Mouse (Mus musculus) neural tube, embryonic 15.5 days (tissue): ENCODE data around the gene Eef2kmt. TPM values are rescaled to one million over a fixed set of nuclear protein-coding genes. Genes with fewer than 3 reads are reported as not detected.

Experiments used
- ATAC-seq: fragments of 200-750 bp; cut with Nextera tagmentation; 2 replicates; pipeline ENCODE4 v1.8.0; 2017; ENCODE audit warnings: mild to moderate bottlenecking, moderate TSS enrichment, moderate library complexity; ENCODE audit not compliant: low FRiP score
- H3K27ac ChIP-seq: fragments of 300-500 bp; sonication (generic); replicated peaks from 2 replicates; pipeline ENCODE4 v1.5.1; 2015; ENCODE audit warnings: mild to moderate bottlenecking, inconsistent platforms
- H3K27me3 ChIP-seq: fragments of 300-500 bp; sonication (generic); replicated peaks from 2 replicates; pipeline ENCODE4 v1.6.1; 2015; ENCODE audit warnings: inconsistent platforms
- H3K36me3 ChIP-seq: fragments of 300-500 bp; sonication (generic); 2 replicates; pipeline ENCODE4 v1.6.1; 2015; ENCODE audit warnings: inconsistent platforms
- H3K4me1 ChIP-seq: fragments of 300-500 bp; sonication (generic); 2 replicates; pipeline ENCODE4 v1.6.1; 2015; ENCODE audit warnings: inconsistent platforms
- H3K4me2 ChIP-seq: fragments of 300-500 bp; sonication (generic); 2 replicates; pipeline ENCODE4 v1.6.1; 2015; ENCODE audit warnings: inconsistent platforms, mild to moderate bottlenecking, moderate library complexity
- H3K4me3 ChIP-seq: fragments of 300-500 bp; sonication (generic); replicated peaks from 2 replicates; pipeline ENCODE4 v1.5.1; 2015; ENCODE audit warnings: mild to moderate bottlenecking, inconsistent platforms
- H3K9ac ChIP-seq: fragments of 300-500 bp; sonication (generic); replicated peaks from 2 replicates; pipeline ENCODE4 v1.6.1; 2015; ENCODE audit warnings: mild to moderate bottlenecking, inconsistent platforms
- H3K9me3 ChIP-seq: fragments of 300-500 bp; sonication (generic); replicated peaks from 2 replicates; pipeline ENCODE4 v1.6.1; 2016; ENCODE audit warnings: inconsistent platforms
- WGBS: fragments of 180-500 bp; shearing (Covaris S2); methylation state at CpG from one replicate; pipeline ENCODE4 v1.1.7; 2015; ENCODE audit warnings: mixed read lengths; 5-methylcytosine and 5-hydroxymethylcytosine counted together
- polyA plus RNA-seq: library from polyadenylated mRNA; unstranded; fragments of >200 nt; fragmentation: Nextera tagmentation; extraction: Ambion mirVana; gene quantifications from 2 replicates; pipeline ENCODE4 v1.2.1, GENCODE M21; 2015

Gene Eef2kmt
- 6.7 and 13.1 TPM in 2 replicates for polyA plus RNA-seq

GRCm38 (mm10) chr16:5255779-5256496 lies at the start of gene Eef2kmt:
Gene Eef2kmt, minus strand, starts transcription at chr16:5255983.
- WGBS: 1% methylated on average over 54 of the region's 57 CpGs
- Histone ChIP-seq H3K4me2 (peak within 1 kb of the TSS; percentile 91), H3K27ac (peak within 1 kb of the TSS; percentile 65), H3K36me3 (no peaks in the 10 kb centered on the region), H3K9ac (peak within 1 kb of the TSS; percentile 62), H3K4me1 (peaks cover 25% of the 10 kb centered on the region), H3K27me3 (no peaks in the 10 kb centered on the region), H3K4me3 (peak within 1 kb of the TSS; percentile 59), H3K9me3 (no peaks in the 10 kb centered on the region)
- ATAC-seq: peak; percentile 97

- WGBS: 81% methylated on average over 5 of the region's 5 CpGs
- Histone ChIP-seq H3K9ac (no peak overlapping the region), H3K27me3 (no peaks in the 10 kb centered on the region), H3K27ac (no peak overlapping the region), H3K4me2 (no peak overlapping the region), H3K9me3 (no peaks in the 10 kb centered on the region), H3K36me3 (no peaks in the 10 kb centered on the region), H3K4me3 (no peak overlapping the region), H3K4me1 (no peaks in the 10 kb centered on the region)
- ATAC-seq: no peak
Observed at GRCm38 (mm10) chr16:5295238-5295637, 39.5 kb upstream of the Eef2kmt start.

- Histone ChIP-seq H3K27ac (no peak overlapping the region), H3K27me3 (no peaks in the 10 kb centered on the region), H3K4me3 (no peak overlapping the region), H3K4me1 (no peaks in the 10 kb centered on the region), H3K9me3 (no peaks in the 10 kb centered on the region), H3K9ac (no peak overlapping the region), H3K4me2 (no peak overlapping the region), H3K36me3 (no peaks in the 10 kb centered on the region)
- 49% methylated on average over 3 of the region's 3 CpGs for WGBS
- ATAC-seq: no peak
Observed at GRCm38 (mm10) chr16:5285376-5285775, 29.6 kb upstream of the Eef2kmt start.

DNA sequence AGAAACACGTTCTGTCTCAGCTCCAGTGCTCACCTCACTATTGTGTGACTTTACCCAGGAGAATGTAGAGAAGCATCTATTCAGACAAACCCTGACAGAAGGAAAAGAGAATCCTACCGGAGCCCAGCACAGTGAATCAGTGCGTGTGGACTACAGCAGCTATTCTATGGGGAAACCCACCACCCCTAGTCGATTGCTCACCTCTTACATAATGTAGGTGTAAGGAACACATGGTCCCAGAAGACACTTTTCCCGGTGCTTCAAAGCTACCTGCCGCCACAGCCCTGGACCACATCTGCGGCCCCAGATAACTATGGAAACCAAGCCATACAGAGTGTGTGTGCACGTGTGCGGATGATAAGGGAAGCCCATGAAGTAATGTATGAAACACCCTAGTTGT lies 26.9 kb upstream of the Eef2kmt start:
- H3K27me3 ChIP-seq: no peaks in the 10 kb centered on the region
- 91% methylated on average over 9 of the region's 9 CpGs for WGBS
- no peak overlapping the region for H3K4me3 ChIP-seq
- H3K4me1 ChIP-seq: no peaks in the 10 kb centered on the region
- ATAC-seq: no peak
- no peak overlapping the region for H3K27ac ChIP-seq
- H3K36me3 ChIP-seq: no peaks in the 10 kb centered on the region
- H3K9ac ChIP-seq: no peak overlapping the region
- H3K9me3 ChIP-seq: no peaks in the 10 kb centered on the region
- H3K4me2 ChIP-seq: no peak overlapping the region

DNA sequence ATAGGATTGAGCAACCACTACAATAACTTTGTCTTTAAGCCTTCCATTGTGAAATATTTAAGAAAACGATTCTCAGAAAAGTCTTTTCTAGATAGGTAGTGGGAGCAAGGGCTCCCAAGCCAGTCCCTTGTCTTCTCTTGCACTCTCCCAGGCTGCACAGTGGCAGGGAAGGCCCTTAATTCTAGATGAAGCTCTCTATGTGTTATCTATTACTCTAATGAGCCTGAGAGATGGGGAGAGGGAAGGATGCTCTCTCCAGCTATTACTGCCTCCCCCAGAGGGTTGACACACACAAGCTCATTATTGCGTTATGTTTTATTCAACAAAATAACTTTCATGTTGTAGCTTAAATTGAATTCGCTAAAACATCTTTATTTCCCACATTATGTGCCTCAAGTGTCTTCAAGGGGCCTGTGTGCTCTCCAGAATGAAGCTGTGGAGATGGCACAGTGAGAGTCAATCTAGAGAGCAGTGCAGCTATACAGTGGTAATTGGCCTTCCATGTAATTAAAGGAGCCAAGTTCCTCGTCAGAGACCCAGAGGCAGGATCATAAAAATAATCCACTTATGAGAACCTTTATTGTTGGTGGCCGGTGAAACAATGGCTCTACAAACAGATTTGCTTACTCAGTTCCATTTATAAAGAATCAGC lies 23.9 kb upstream of the Eef2kmt start:
- H3K4me2 ChIP-seq: no peak overlapping the region
- H3K27me3 ChIP-seq: no peaks in the 10 kb centered on the region
- H3K9ac ChIP-seq: no peak overlapping the region
- H3K36me3 ChIP-seq: no peaks in the 10 kb centered on the region
- no peaks in the 10 kb centered on the region for H3K9me3 ChIP-seq
- WGBS: 40% methylated on average over 5 of the region's 5 CpGs
- no peaks in the 10 kb centered on the region for H3K4me1 ChIP-seq
- H3K4me3 ChIP-seq: no peak overlapping the region
- peak overlapping the region; percentile 64; the same call in 1 of the 2 replicates for H3K27ac ChIP-seq
- ATAC-seq: peak; percentile 90

DNA sequence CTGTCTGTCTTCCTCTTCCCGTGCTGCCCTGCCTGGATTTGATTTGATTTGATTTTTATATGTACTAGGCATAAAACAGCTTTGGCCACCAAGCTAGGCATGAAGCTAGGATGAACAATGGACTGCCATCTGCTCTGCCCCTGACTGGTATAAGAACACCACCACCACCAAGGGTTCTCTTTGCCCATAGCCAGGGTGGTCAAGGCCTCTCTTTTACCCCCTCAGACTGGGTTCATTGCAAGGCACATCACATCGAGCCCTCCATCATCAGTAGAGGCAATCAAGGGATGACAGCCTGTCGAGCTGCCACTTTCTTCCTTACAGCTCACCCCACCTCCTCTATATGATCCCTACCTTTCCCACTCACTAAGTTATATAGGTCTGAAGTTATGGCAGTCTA lies 16.6 kb upstream of the Eef2kmt start:
- Histone ChIP-seq H3K9me3 (no peaks in the 10 kb centered on the region), H3K27ac (no peak overlapping the region), H3K9ac (no peak overlapping the region), H3K4me2 (no peak overlapping the region), H3K27me3 (no peaks in the 10 kb centered on the region), H3K4me1 (no peaks in the 10 kb centered on the region), H3K36me3 (no peaks in the 10 kb centered on the region), H3K4me3 (no peak overlapping the region)
- WGBS: 81% methylated on average over 3 of the region's 3 CpGs
- ATAC-seq: no peak

- no peaks in the 10 kb centered on the region for H3K36me3 ChIP-seq
- H3K4me1 ChIP-seq: no peaks in the 10 kb centered on the region
- WGBS: 92% methylated on average over 4 of the region's 4 CpGs
- H3K9me3 ChIP-seq: no peaks in the 10 kb centered on the region
- no peak overlapping the region for H3K27ac ChIP-seq
- no peak overlapping the region for H3K9ac ChIP-seq
- H3K4me2 ChIP-seq: no peak overlapping the region
- no peaks in the 10 kb centered on the region for H3K27me3 ChIP-seq
- H3K4me3 ChIP-seq: no peak overlapping the region
- no peak for ATAC-seq
Observed at GRCm38 (mm10) chr16:5271411-5272035, 15.7 kb upstream of the Eef2kmt start.

DNA sequence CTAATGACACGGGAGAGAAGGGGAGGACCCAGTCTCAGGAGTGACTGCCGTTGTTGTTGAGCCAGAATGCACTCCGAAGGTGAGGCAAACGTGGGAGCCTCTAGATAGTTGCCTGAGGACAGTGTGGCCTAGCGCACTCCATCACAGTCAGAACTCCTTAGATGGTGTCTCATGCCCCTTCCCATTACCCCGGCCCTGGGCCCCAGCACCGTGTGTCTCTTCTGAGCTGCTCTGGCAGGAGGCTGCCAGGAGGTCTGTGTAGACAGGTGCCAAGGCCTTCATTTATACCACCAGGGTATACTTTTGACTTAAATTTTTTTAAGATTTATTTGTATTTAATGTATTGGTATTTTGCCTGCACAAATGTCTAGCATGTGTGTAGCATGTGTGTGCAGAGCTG lies 8.1 kb upstream of the Eef2kmt start:
- Histone ChIP-seq H3K4me3 (no peak overlapping the region), H3K27me3 (no peaks in the 10 kb centered on the region), H3K9me3 (peaks cover 3% of the 10 kb centered on the region; the same call in 1 of the 2 replicates), H3K4me2 (no peak overlapping the region), H3K36me3 (no peaks in the 10 kb centered on the region; the same call in 1 of the 2 replicates), H3K4me1 (no peaks in the 10 kb centered on the region), H3K27ac (no peak overlapping the region), H3K9ac (no peak overlapping the region)
- no peak for ATAC-seq
- 85% methylated on average over 7 of the region's 7 CpGs for WGBS

DNA sequence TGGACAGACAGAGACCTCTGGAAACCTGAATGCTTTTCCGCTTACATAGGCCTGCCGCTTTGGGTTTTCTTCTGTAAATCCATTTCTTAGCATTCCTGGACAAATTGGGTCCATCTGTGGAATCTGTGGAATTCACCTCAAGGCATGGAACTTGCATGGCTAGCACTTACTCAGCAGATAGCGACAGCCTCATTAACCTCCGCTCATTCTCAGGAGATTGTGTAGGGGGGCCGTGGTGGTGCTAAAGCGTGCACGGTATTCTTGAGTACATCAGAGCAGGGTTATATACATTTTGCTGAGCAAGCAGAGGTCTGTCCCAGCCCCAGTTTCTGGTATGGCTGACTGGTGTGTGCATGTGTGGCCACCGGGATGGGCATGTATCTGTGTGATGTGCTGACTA lies 7.4 kb upstream of the Eef2kmt start:
- WGBS: 80% methylated on average over 8 of the region's 8 CpGs

GRCm38 (mm10) chr16:5255081-5255740 lies 572 bp downstream of the Eef2kmt start:
- peak overlapping the region; percentile 91 for H3K4me2 ChIP-seq
- peak overlapping the region; percentile 59 for H3K4me3 ChIP-seq
- H3K36me3 ChIP-seq: no peaks in the 10 kb centered on the region
- ATAC-seq: peak; percentile 26; the same call in 1 of the 2 replicates
- peaks cover 25% of the 10 kb centered on the region for H3K4me1 ChIP-seq
- peak overlapping the region; percentile 65 for H3K27ac ChIP-seq
- no peaks in the 10 kb centered on the region for H3K9me3 ChIP-seq
- 2% methylated on average over 27 of the region's 27 CpGs for WGBS
- peak overlapping the region; percentile 62 for H3K9ac ChIP-seq
- no peaks in the 10 kb centered on the region for H3K27me3 ChIP-seq

More for the DNA sequence above, 7.4 kb upstream of the Eef2kmt start:
- H3K9me3 ChIP-seq: peaks cover 3% of the 10 kb centered on the region; the same call in 1 of the 2 replicates
- H3K4me2 ChIP-seq: no peak overlapping the region
- H3K27ac ChIP-seq: no peak overlapping the region
- H3K36me3 ChIP-seq: no peaks in the 10 kb centered on the region; the same call in 1 of the 2 replicates
- H3K4me3 ChIP-seq: no peak overlapping the region
- H3K9ac ChIP-seq: no peak overlapping the region
- H3K4me1 ChIP-seq: no peaks in the 10 kb centered on the region
- ATAC-seq: no peak
- no peaks in the 10 kb centered on the region for H3K27me3 ChIP-seq

DNA sequence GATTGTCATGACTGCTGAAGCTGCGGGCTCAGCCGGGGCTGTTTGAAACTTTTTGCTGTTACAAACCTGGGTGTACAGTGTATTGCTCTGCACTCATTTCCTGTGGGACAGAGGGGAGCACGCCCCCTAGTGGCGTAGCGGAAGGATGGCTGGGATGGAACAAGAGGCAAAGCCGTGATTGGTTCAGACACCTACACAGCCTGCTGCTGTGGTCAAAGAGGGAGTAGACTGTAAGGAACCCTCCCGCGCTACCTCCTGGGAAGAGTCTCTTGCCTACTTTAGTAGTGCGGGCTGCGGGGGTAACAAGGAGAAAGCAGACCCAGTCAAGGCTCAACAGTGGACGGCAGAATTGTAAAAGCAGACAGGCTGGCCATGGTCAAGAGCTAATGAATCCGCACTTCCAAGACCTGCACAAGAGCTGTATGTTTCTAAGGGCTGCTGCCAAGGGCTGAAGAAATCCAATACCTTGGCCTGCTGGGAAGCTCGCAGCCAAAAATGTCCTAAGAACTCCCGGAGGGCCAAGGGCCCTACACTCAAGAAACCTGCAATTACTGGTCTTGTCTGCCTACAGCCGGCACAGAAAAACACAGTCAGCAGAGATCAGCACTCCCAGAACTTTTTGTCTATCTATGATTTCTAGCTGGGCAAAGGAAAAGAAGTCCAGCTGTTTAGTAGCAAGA lies 1.3 kb downstream of the Eef2kmt start:
- Histone ChIP-seq H3K9ac (peak overlapping the region; percentile 10; the same call in 1 of the 2 replicates), H3K4me2 (peak overlapping the region; percentile 91), H3K4me3 (peak overlapping the region; percentile 59), H3K27ac (peak overlapping the region; percentile 48; the same call in 1 of the 2 replicates), H3K9me3 (no peaks in the 10 kb centered on the region), H3K4me1 (peaks cover 25% of the 10 kb centered on the region), H3K27me3 (no peaks in the 10 kb centered on the region), H3K36me3 (no peaks in the 10 kb centered on the region)
- ATAC-seq: peak; percentile 12; the same call in 1 of the 2 replicates
- 5% methylated on average over 15 of the region's 15 CpGs for WGBS
